Mouse (Mus musculus): ENCODE results near the gene Wipi1. TPM values are rescaled to one million over a fixed set of nuclear protein-coding genes. Genes with fewer than 3 reads are reported as not detected.
A peak's percentile ranks its signal among the peaks of the same experiment; 100 is the strongest.

Gene Wipi1
- total and polyA plus RNA-seq, 3 experiments = 74.6 to 110 (median 92.3) TPM

DNA sequence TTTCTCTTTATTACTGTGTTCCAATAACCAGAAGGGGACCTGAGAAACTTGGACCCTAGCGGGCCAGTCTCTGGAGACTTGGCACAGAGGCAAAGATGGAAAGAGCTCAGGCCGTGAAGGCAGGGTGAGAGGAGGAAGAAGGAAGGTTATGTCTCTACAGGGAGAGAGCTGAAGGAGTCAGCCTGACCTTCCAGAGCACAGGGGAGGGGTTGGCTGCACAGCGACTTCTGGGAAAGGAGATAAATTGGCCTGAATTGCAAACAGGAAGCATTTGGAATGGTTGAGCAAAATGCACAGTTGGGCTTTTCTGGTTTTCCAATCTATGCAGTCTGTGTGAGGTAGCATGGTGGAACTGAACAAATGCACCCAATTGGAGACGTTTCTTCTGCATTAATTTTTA, 5.0 kb upstream of the Wipi1 start:
- Histone ChIP-seq H3K36me3 (ENCODE audit: control insufficient read depth, insufficient read depth, low read length) (peaks cover 2% of the 10 kb centered on the region; the same call in 1 of the 2 replicates), H3K79me2 (replicated peaks; ENCODE audit: control insufficient read depth, insufficient read depth, low read length) (no peaks in the 10 kb centered on the region), H3K27me3 (ENCODE audit: control insufficient read depth, insufficient read depth, low read length) (no peaks in the 10 kb centered on the region), H3K27ac (peak overlapping the region; percentile 47), H3K4me3 (no peak overlapping the region), H3K9ac (ENCODE audit: low read depth, low read length) (no peak overlapping the region), H3K4me1 (ENCODE audit: control insufficient read depth, insufficient read depth, low read length) (peaks cover 5% of the 10 kb centered on the region)
- intact Hi-C loops (cut with DNase I) = no loop called here
- WGBS = 17% methylated on average over 4 of the region's 4 CpGs
- TF ChIP-seq CTCF (IDR thresholded peaks at IDR 0.05) (no peak), EP300 (IDR thresholded peaks at IDR 0.05; ENCODE audit: insufficient read depth, low read depth, low read length) (no peak), POLR2A (IDR thresholded peaks at IDR 0.05; ENCODE audit: insufficient read depth, low read depth, low read length) (no peak)
- DNase-seq = peak in 1 of 2 experiments; percentile 40

GRCm38 (mm10) chr11:109616352-109616751, 4.6 kb upstream of the Wipi1 start:
- Histone ChIP-seq H3K36me3 (ENCODE audit: control insufficient read depth, insufficient read depth, low read length) (peaks cover 2% of the 10 kb centered on the region; the same call in 1 of the 2 replicates), H3K9ac (ENCODE audit: low read depth, low read length) (no peak overlapping the region), H3K4me1 (ENCODE audit: control insufficient read depth, insufficient read depth, low read length) (peaks cover 5% of the 10 kb centered on the region), H3K79me2 (replicated peaks; ENCODE audit: control insufficient read depth, insufficient read depth, low read length) (no peaks in the 10 kb centered on the region), H3K27me3 (ENCODE audit: control insufficient read depth, insufficient read depth, low read length) (no peaks in the 10 kb centered on the region), H3K4me3 (no peak overlapping the region), H3K27ac (peak overlapping the region; percentile 47)
- 23% methylated on average over 4 of the region's 4 CpGs for WGBS
- intact Hi-C loops (cut with DNase I) = no loop called here
- no peak for TF ChIP-seq POLR2A (IDR thresholded peaks at IDR 0.05; ENCODE audit: insufficient read depth, low read depth, low read length)
- TF ChIP-seq EP300 (IDR thresholded peaks at IDR 0.05; ENCODE audit: insufficient read depth, low read depth, low read length) = no peak
- no peak for DNase-seq

DNA sequence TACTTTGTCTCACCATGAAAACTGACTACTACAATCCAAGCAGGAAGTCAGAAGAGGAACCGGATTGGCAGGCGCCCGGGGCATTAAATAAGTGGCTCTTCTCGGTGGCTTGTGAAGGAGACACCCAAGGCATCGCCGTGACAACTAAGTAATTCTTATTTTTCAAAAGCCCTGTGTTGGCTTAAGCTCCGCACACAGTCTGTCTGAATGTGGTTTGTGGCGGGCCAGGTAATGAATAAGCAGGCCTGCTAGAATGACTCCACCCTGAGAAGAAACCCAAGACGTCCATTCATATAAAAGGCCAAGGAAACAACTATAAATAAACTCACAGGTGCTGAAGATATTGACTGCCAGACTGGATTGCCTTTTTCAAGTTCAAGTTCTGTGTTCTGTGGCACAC, 3.5 kb upstream of the Wipi1 start:
- Histone ChIP-seq H3K27ac (no peak overlapping the region), H3K4me3 (no peak overlapping the region), H3K79me2 (replicated peaks; ENCODE audit: control insufficient read depth, insufficient read depth, low read length) (no peaks in the 10 kb centered on the region), H3K36me3 (ENCODE audit: control insufficient read depth, insufficient read depth, low read length) (peaks cover 2% of the 10 kb centered on the region; the same call in 1 of the 2 replicates), H3K9ac (ENCODE audit: low read depth, low read length) (no peak overlapping the region), H3K4me1 (ENCODE audit: control insufficient read depth, insufficient read depth, low read length) (peaks cover 3% of the 10 kb centered on the region), H3K27me3 (ENCODE audit: control insufficient read depth, insufficient read depth, low read length) (no peaks in the 10 kb centered on the region)
- intact Hi-C loops (cut with DNase I) = no loop called here
- TF ChIP-seq CTCF (IDR thresholded peaks at IDR 0.05) = no peak
- no peak for TF ChIP-seq EP300 (IDR thresholded peaks at IDR 0.05; ENCODE audit: insufficient read depth, low read depth, low read length)
- TF ChIP-seq POLR2A (IDR thresholded peaks at IDR 0.05; ENCODE audit: insufficient read depth, low read depth, low read length) = no peak
- 78% methylated on average over 9 of the region's 9 CpGs for WGBS
- DNase-seq = no peak

GRCm38 (mm10) chr11:109612871-109613529, 1.2 kb upstream of the Wipi1 start:
- no peak overlapping the region for H3K4me3 ChIP-seq
- no peak for DNase-seq
- intact Hi-C loops (cut with DNase I) = loop anchor here (5.0 kb wide), 2 partner anchors 39 to 296 kb away; no protein-coding TSS in a partner anchor
- TF ChIP-seq POLR2A (IDR thresholded peaks at IDR 0.05; ENCODE audit: insufficient read depth, low read depth, low read length) (no peak), CTCF (IDR thresholded peaks at IDR 0.05) (no peak), EP300 (IDR thresholded peaks at IDR 0.05; ENCODE audit: insufficient read depth, low read depth, low read length) (no peak)
- H3K36me3 ChIP-seq (ENCODE audit: control insufficient read depth, insufficient read depth, low read length) = peaks cover 4% of the 10 kb centered on the region
- no peaks in the 10 kb centered on the region for H3K79me2 ChIP-seq (replicated peaks; ENCODE audit: control insufficient read depth, insufficient read depth, low read length)
- 79% methylated on average over 7 of the region's 7 CpGs for WGBS
- H3K27ac ChIP-seq = no peak overlapping the region
- H3K4me1 ChIP-seq (ENCODE audit: control insufficient read depth, insufficient read depth, low read length) = peaks cover 6% of the 10 kb centered on the region
- H3K9ac ChIP-seq (ENCODE audit: low read depth, low read length) = no peak overlapping the region
- H3K27me3 ChIP-seq (ENCODE audit: control insufficient read depth, insufficient read depth, low read length) = no peaks in the 10 kb centered on the region

DNA sequence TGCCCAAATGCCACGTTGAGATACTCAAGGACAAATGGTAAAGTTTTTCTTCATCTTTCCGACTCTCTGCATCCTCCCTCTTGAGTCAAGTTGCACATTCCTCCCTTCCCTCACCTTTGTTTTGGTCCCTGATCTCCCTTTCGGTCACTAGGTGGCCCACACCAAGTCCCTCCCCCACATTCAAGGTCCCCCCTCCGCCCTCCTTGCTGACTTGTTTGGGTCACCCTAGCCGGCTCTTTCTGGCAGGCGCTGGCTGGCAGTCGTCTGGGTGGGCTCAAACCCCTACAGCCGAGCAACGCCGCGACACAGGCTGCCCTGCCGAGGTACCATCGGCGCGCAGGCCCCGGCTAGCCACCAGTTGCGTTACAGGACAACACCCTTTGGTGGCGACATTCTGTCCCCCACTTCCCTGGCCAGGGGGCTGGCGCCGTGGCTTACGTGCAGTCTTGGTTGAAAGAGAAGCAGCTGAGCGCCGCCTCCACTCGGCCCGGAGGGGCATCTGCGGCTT, 918 bp downstream of the Wipi1 start:
- H3K9ac ChIP-seq (ENCODE audit: low read depth, low read length) = peak overlapping the region; percentile 94
- peaks cover 3% of the 10 kb centered on the region; the same call in 1 of the 2 replicates for H3K4me1 ChIP-seq (ENCODE audit: control insufficient read depth, insufficient read depth, low read length)
- peaks cover 2% of the 10 kb centered on the region; the same call in 1 of the 2 replicates for H3K36me3 ChIP-seq (ENCODE audit: control insufficient read depth, insufficient read depth, low read length)
- intact Hi-C loops (cut with DNase I) = loop anchor here (2.0 to 5.0 kb wide), 3 partner anchors 41 to 294 kb away; partner anchors contain the start of gene Gna13
- H3K27ac ChIP-seq = peak overlapping the region; percentile 99
- under 1% methylated on average over 26 of the region's 26 CpGs for WGBS
- H3K4me3 ChIP-seq = peak overlapping the region; percentile 99
- peak; percentile 45 for TF ChIP-seq CTCF (IDR thresholded peaks at IDR 0.05)
- TF ChIP-seq EP300 (IDR thresholded peaks at IDR 0.05; ENCODE audit: insufficient read depth, low read depth, low read length) = no peak; the same call in 1 of the 2 replicates
- H3K27me3 ChIP-seq (ENCODE audit: control insufficient read depth, insufficient read depth, low read length) = no peaks in the 10 kb centered on the region
- DNase-seq = no peak
- peaks cover 2% of the 10 kb centered on the region; the same call in 1 of the 2 replicates for H3K79me2 ChIP-seq (replicated peaks; ENCODE audit: control insufficient read depth, insufficient read depth, low read length)

Measured in heart, adult 2 months (tissue).